Comparison of ENCODE assay signal across 32 mouse cellular contexts in the genomic region with DNA sequence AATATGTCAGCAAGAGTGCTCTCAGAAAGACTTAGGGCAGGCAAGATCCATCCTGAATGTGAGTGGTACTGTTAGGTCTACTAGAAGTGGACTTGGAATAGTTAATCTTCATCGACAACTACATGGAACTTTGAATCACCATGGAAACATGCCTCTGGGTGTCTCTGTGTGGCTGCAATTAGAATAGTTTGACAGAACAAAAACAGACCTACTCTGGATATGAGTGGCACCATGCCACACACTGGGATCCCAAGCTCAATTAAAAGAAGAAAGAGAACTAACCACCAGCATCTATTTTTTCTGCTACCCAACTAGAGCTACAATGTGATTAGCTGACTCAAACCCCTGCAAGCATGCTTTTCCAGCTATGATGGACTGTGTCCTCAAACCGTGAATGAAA.
DNase-seq lines count a peak whose midpoint lies in the region; ATAC-seq and TF ChIP-seq lines count a peak whose summit lies in the region.
"Had no signal": no experiment of that assay in that cellular context is flagged by ENCODE, and none has a peak within 500 bp of the region (broad histone marks: within the 10 kb centered on the region; RNA-seq: fewer than 3 reads in every experiment).

No protein-coding gene starts in this region.

- H3K4me2 ChIP-seq in forebrain, postnatal 0 days (ENCODE audit: low read depth), result no peak overlapping the region
- no peak overlapping the region for H3K4me2 ChIP-seq in forebrain, embryonic 15.5 days (replicated peaks)
- H3K4me2 ChIP-seq: embryonic facial prominence, embryonic 15.5 days; heart, embryonic 11.5 days; hindbrain, embryonic 13.5 days; limb, embryonic 15.5 days; liver, embryonic 13.5 days; midbrain, embryonic 13.5 days had no signal

- H3K9ac ChIP-seq in forebrain, postnatal 0 days, result no peak overlapping the region
- no peak overlapping the region for H3K9ac ChIP-seq in forebrain, embryonic 15.5 days (replicated peaks)
- H3K9ac ChIP-seq: embryonic facial prominence, embryonic 15.5 days; hindbrain, embryonic 13.5 days; limb, embryonic 15.5 days; liver, embryonic 13.5 days; midbrain, embryonic 13.5 days had no signal

- peak; percentile 20 for DNase-seq in forebrain, postnatal 0 days
- DNase-seq in layer of hippocampus, adult 9-11 months, result peak; percentile 45
- DNase-seq in layer of hippocampus, postnatal 36 days, result no peak
- peak; percentile 55 to 77 for DNase-seq in right cerebral cortex, postnatal 10 days (ENCODE audit: low spot score in 2 of 2)
- no peak for DNase-seq in right cerebral cortex, postnatal 25 days
- DNase-seq in cerebellum, adult 8-10 months, result no peak
- DNase-seq: adrenal gland, postnatal 14 days; cerebellum, adult 18-20 months; cerebellum, postnatal 14 days; gastrocnemius, postnatal 25 days; heart, adult 11 months; heart, postnatal 36 days; kidney, adult 9 months; kidney, postnatal 10 days; liver, embryonic 13.5 days; lung, adult 18-20 months; lung, postnatal 4 days; right cerebral cortex, postnatal 4 days; thymus, adult 2 months; thymus, postnatal 36 days had no signal

- WGBS in forebrain, postnatal 0 days, result 25% methylated on average over 2 of the region's 2 CpGs
- WGBS in forebrain, embryonic 15.5 days, result 41% methylated on average over 2 of the region's 2 CpGs

- H3K27me3 ChIP-seq in forebrain, postnatal 0 days (ENCODE audit: insufficient read depth, low read length), result no peaks in the 10 kb centered on the region
- no peaks in the 10 kb centered on the region for H3K27me3 ChIP-seq in forebrain, embryonic 15.5 days
- H3K27me3 ChIP-seq: embryonic facial prominence, embryonic 15.5 days; hindbrain, embryonic 13.5 days; limb, embryonic 15.5 days; liver, embryonic 13.5 days; megakaryocyte, embryonic 14.5 days; midbrain, embryonic 13.5 days had no signal

- no peak overlapping the region for H3K4me3 ChIP-seq in forebrain, postnatal 0 days (ENCODE audit: low read depth, low read length)
- no peak overlapping the region for H3K4me3 ChIP-seq in forebrain, embryonic 15.5 days
- H3K4me3 ChIP-seq: embryonic facial prominence, embryonic 10.5 days; embryonic facial prominence, embryonic 15.5 days; hindbrain, embryonic 13.5 days; limb, embryonic 10.5 days; limb, embryonic 15.5 days; liver, embryonic 13.5 days; megakaryocyte, embryonic 14.5 days; midbrain, embryonic 13.5 days had no signal

- ATAC-seq in forebrain, postnatal 0 days, result peak; percentile 66
- no peak for ATAC-seq in forebrain, embryonic 15.5 days (replicated peaks)
- ATAC-seq: intestine, postnatal 0 days; lung, postnatal 0 days; midbrain, embryonic 13.5 days had no signal

- no peaks in the 10 kb centered on the region for H3K9me3 ChIP-seq in forebrain, postnatal 0 days (ENCODE audit: low read length)
- no peaks in the 10 kb centered on the region for H3K9me3 ChIP-seq in forebrain, embryonic 15.5 days
- H3K9me3 ChIP-seq: embryonic facial prominence, embryonic 10.5 days; hindbrain, embryonic 13.5 days; limb, embryonic 10.5 days; limb, embryonic 15.5 days; liver, embryonic 13.5 days; midbrain, embryonic 13.5 days had no signal

- no peak overlapping the region for H3K27ac ChIP-seq in forebrain, postnatal 0 days (ENCODE audit: low read depth, low read length)
- H3K27ac ChIP-seq in forebrain, embryonic 15.5 days (replicated peaks), result no peak overlapping the region
- H3K27ac ChIP-seq: embryonic facial prominence, embryonic 10.5 days; embryonic facial prominence, embryonic 15.5 days; hindbrain, embryonic 13.5 days; limb, embryonic 10.5 days; limb, embryonic 15.5 days; liver, embryonic 13.5 days; midbrain, embryonic 13.5 days; stomach, postnatal 0 days had no signal

- TF ChIP-seq CTCF in forebrain, postnatal 0 days (IDR thresholded peaks at IDR 0.05; ENCODE audit: low read depth), result no peak

- H3K36me3 ChIP-seq in forebrain, postnatal 0 days (ENCODE audit: insufficient read depth), result no peaks in the 10 kb centered on the region
- H3K36me3 ChIP-seq in forebrain, embryonic 15.5 days, result no peaks in the 10 kb centered on the region
- H3K36me3 ChIP-seq: embryonic facial prominence, embryonic 10.5 days; embryonic facial prominence, embryonic 15.5 days; hindbrain, embryonic 13.5 days; limb, embryonic 10.5 days; limb, embryonic 15.5 days; liver, embryonic 13.5 days; midbrain, embryonic 13.5 days had no signal

- H3K4me1 ChIP-seq in forebrain, postnatal 0 days (ENCODE audit: insufficient read depth), result no peaks in the 10 kb centered on the region
- H3K4me1 ChIP-seq in forebrain, embryonic 15.5 days, result no peaks in the 10 kb centered on the region
- H3K4me1 ChIP-seq: embryonic facial prominence, embryonic 10.5 days; embryonic facial prominence, embryonic 15.5 days; hindbrain, embryonic 13.5 days; limb, embryonic 10.5 days; limb, embryonic 15.5 days; liver, embryonic 13.5 days; megakaryocyte, embryonic 14.5 days; midbrain, embryonic 13.5 days had no signal

Comparison
In these comparisons a context has a peak if more than half of its experiments do, and no peak if none do; other contexts are left out.
1. DNase-seq: peak in forebrain, postnatal 0 days (single experiment), layer of hippocampus, adult 9-11 months (single experiment) and right cerebral cortex, postnatal 10 days (2 of 2); none in layer of hippocampus, postnatal 36 days (0 of 2), right cerebral cortex, postnatal 25 days (single experiment) and cerebellum, adult 8-10 months (single experiment).